In the genomic region with DNA sequence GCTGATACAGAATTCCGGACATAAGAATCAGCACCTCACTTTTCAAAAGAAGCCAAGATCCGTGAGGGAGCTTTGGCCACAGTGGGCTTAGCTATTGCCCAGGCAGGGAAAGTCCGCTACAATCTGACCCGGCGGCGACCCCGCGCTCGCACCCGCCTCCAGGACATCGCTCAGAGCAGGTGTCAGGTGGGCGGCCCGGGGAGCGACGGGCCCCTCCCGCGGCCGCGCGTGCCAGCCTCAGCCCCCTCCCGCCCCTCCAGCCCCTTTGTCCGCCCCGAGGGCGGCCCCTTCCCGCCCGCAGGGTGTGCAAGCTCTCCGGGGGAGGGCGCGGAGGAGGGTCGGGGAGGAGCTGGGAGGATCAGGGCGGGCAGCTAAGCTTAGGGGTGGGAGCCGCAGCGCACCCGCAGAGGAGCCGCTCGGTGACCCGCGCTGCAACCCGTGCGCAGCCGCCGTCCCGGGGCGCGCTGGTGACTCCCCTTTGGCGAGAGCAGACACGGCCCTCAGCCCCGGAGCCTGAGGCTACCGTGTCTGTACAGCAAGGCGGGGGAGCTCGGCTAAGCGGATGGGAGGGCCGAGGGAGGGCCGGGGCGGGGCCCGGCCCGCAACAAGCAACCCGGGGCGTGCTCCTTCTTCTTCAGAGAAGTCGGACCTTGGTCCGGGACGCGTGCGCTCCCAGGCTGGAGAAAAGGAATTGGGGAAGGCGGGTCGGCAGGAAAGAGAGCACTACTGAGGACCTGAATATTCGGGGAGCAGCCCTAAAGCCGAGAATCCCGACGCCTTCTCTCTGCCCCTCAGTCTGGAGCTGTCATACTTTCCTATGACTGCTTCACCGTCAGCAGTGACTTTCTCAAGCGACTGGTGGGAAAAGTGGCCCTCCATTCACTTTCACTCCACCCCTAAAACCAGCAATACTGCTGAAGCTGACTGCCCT, we compare ENCODE assay signal across 8 mouse cellular contexts. TPM values are rescaled to one million over a fixed set of nuclear protein-coding genes. Genes with fewer than 3 reads are reported as not detected.
A peak's percentile ranks its signal among the peaks of the same experiment; 100 is the strongest.
DNase-seq lines count a peak whose midpoint lies in the region; ATAC-seq and TF ChIP-seq lines count a peak whose summit lies in the region.

No protein-coding gene starts in this region.

- no peak for TF ChIP-seq CTCF in midbrain, postnatal 0 days (IDR thresholded peaks at IDR 0.05)
- no peak for TF ChIP-seq CTCF in cerebellum, adult 2 months (IDR thresholded peaks at IDR 0.05; ENCODE audit: borderline replicate concordance, insufficient read depth, low read depth, low read length)

- peak overlapping the region; percentile 63 for H3K9ac ChIP-seq in forebrain, embryonic 16.5 days (replicated peaks; ENCODE audit: low read depth, low read length)
- H3K9ac ChIP-seq in midbrain, postnatal 0 days (replicated peaks; ENCODE audit: low read length, poor library complexity, severe bottlenecking): peak overlapping the region; percentile 29; the same call in 1 of the 2 replicates

- H3K36me3 ChIP-seq in forebrain, embryonic 16.5 days (ENCODE audit: control insufficient read depth, insufficient read depth): no peaks in the 10 kb centered on the region
- H3K36me3 ChIP-seq in limb, embryonic 10.5 days: no peaks in the 10 kb centered on the region
- H3K36me3 ChIP-seq in midbrain, postnatal 0 days (ENCODE audit: insufficient read depth, low read length): no peaks in the 10 kb centered on the region

- H3K27ac ChIP-seq in forebrain, embryonic 16.5 days (ENCODE audit: low read length): no peak overlapping the region
- H3K27ac ChIP-seq in limb, embryonic 10.5 days: peak overlapping the region; percentile 74
- no peak overlapping the region for H3K27ac ChIP-seq in midbrain, postnatal 0 days (ENCODE audit: low read depth, low read length)
- no peak overlapping the region for H3K27ac ChIP-seq in cerebellum, adult 2 months (ENCODE audit: insufficient read depth, low read length)

- peaks cover 23% of the 10 kb centered on the region for H3K4me1 ChIP-seq in forebrain, embryonic 16.5 days (replicated peaks; ENCODE audit: control insufficient read depth, insufficient read depth, low read length)
- peaks cover 25% of the 10 kb centered on the region for H3K4me1 ChIP-seq in limb, embryonic 10.5 days
- no peaks in the 10 kb centered on the region for H3K4me1 ChIP-seq in midbrain, postnatal 0 days (ENCODE audit: insufficient read depth, low read length)
- H3K4me1 ChIP-seq in cerebellum, adult 2 months (ENCODE audit: control insufficient read depth, insufficient read depth, low read length): no peaks in the 10 kb centered on the region

- H3K9me3 ChIP-seq in forebrain, embryonic 16.5 days (ENCODE audit: control insufficient read depth, low read length): no peaks in the 10 kb centered on the region
- H3K9me3 ChIP-seq in limb, embryonic 10.5 days (replicated peaks): no peaks in the 10 kb centered on the region
- H3K9me3 ChIP-seq in midbrain, postnatal 0 days (ENCODE audit: low read length): no peaks in the 10 kb centered on the region

- ATAC-seq in CD4-positive, CD25-positive, alpha-beta regulatory T cell, adult 4 months: no peak
- ATAC-seq in forebrain, embryonic 16.5 days: peak; percentile 77
- ATAC-seq in midbrain, postnatal 0 days (ENCODE audit: low FRiP score): peak; percentile 60

- DNase-seq in CD4-positive, CD25-positive, alpha-beta regulatory T cell, adult 2 months (ENCODE audit: low read depth, low spot score): peak; percentile 7
- DNase-seq in R1 (ENCODE audit: low read depth, low spot score): peak; percentile 84
- DNase-seq in limb, embryonic 10.5 days (ENCODE audit: low spot score): peak; percentile 75
- DNase-seq in midbrain, postnatal 0 days (ENCODE audit: low spot score): no peak
- DNase-seq in cerebellum, adult 2 months: no peak
- no peak for DNase-seq in right cerebral cortex, postnatal 4 days

- H3K4me2 ChIP-seq in forebrain, embryonic 16.5 days (ENCODE audit: low read length): peak overlapping the region; percentile 86
- H3K4me2 ChIP-seq in midbrain, postnatal 0 days (ENCODE audit: low read depth, low read length, poor library complexity, severe bottlenecking): peak overlapping the region; percentile 56

- H3K27me3 ChIP-seq in forebrain, embryonic 16.5 days (replicated peaks; ENCODE audit: control insufficient read depth, insufficient read depth, low read length): peaks cover 24% of the 10 kb centered on the region
- H3K27me3 ChIP-seq in limb, embryonic 10.5 days (ENCODE audit: low read depth, poor library complexity, severe bottlenecking): peaks cover 69% of the 10 kb centered on the region
- peaks cover 59% of the 10 kb centered on the region for H3K27me3 ChIP-seq in midbrain, postnatal 0 days (ENCODE audit: insufficient read depth, low read length)
- H3K27me3 ChIP-seq in cerebellum, adult 2 months (ENCODE audit: control insufficient read depth, insufficient read depth, low read length): peaks cover 5% of the 10 kb centered on the region; the same call in 1 of the 2 replicates

- peak overlapping the region; percentile 54 for H3K4me3 ChIP-seq in forebrain, embryonic 16.5 days (replicated peaks; ENCODE audit: low read length)
- H3K4me3 ChIP-seq in limb, embryonic 10.5 days: peak overlapping the region; percentile 72
- H3K4me3 ChIP-seq in midbrain, postnatal 0 days (ENCODE audit: low read depth, low read length): peak overlapping the region; percentile 34
- H3K4me3 ChIP-seq in cerebellum, adult 2 months (replicated peaks; ENCODE audit: insufficient read depth, low read depth, low read length): no peak overlapping the region

- WGBS in forebrain, embryonic 16.5 days: under 1% methylated on average over 68 of the region's 72 CpGs
- WGBS in limb, embryonic 10.5 days: under 1% methylated on average over 62 of the region's 72 CpGs
- WGBS in midbrain, postnatal 0 days: 1% methylated on average over 60 of the region's 72 CpGs
- WGBS in cerebellum, adult 2 months: under 1% methylated on average over 72 of the region's 72 CpGs

- TF ChIP-seq POLR2A in cerebellum, adult 2 months (IDR thresholded peaks at IDR 0.05; ENCODE audit: borderline replicate concordance, insufficient read depth, low read length): no peak

RNA-seq across cellular contexts. Expression of a gene that starts 9.5 kb away (rescaled TPM):
- polyA plus RNA-seq in CD4-positive, CD25-positive, alpha-beta regulatory T cell, adult 4 months (2017; shearing (Covaris generic)): not detected
- polyA plus RNA-seq in forebrain, embryonic 16.5 days (2015; fragmentation: Nextera tagmentation; extraction: Ambion mirVana): 11.8 and 12.0 TPM in 2 replicates
- 5.3 and 5.8 TPM in 2 replicates for polyA plus RNA-seq in limb, embryonic 10.5 days (2016; fragmentation: Nextera tagmentation; extraction: Ambion mirVana)
- 1.9 and 2.7 TPM in 2 replicates for total RNA-seq in midbrain, postnatal 0 days (2014; rRNA removed)
- 0.90 and 1.8 TPM in 2 replicates for polyA plus RNA-seq in midbrain, postnatal 0 days (2015; fragmentation: Nextera tagmentation; extraction: Ambion mirVana)
- polyA plus RNA-seq in cerebellum, adult 2 months (2012; rRNA removed): 0.08 and 0.13 TPM in 2 replicates

Comparison
In these comparisons a context has a peak if more than half of its experiments do, and no peak if none do; other contexts are left out.
1. DNase-seq: peak in CD4-positive, CD25-positive, alpha-beta regulatory T cell, adult 2 months (single experiment), R1 (single experiment) and limb, embryonic 10.5 days (single experiment); none in midbrain, postnatal 0 days (single experiment), cerebellum, adult 2 months (0 of 2) and right cerebral cortex, postnatal 4 days (single experiment).